Mouse (Mus musculus) spleen, adult 18-20 months (tissue): Measurements from ENCODE around the gene AW551984.

Experiments used
- DNase-seq, 2 experiments: peaks; one replicate each; pipeline ENCODE4 v3.0.0; 2022; ENCODE audit warnings: mixed read lengths in 2 of 2

Gene AW551984

DNA sequence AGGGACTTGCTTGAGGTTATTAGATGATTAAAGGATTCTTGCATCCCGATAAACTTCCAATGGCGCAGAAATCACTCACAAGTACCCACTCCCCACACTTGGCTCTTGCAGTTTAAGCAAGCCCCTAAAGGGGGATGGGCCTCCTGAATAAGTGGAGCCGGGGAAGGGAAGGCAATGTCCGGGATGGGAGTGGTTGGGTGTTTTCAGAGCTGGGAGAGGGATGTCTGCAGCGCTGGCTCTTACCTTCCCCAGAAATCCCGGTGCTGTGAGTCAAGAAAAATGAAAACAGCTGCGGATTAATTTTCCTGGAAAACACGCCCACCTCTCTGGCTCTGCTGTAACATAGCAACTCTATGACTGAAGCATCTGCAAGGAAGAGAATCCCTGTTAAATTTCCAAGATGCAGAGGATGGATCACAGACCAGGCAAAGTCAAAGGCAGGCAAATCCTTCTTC, at the start of gene AW551984:
TSS of gene AW551984 (minus strand) at position 405 of the 455 bp plus-strand sequence.
- no peak for DNase-seq

- DNase-seq, result no peak
These were observed 43.2 kb upstream of the AW551984 start for GRCm38 (mm10) chr9:39647382-39647781.

- DNase-seq, result no peak
These were observed 40.6 kb upstream of the AW551984 start, which contains the start of gene Olfr961 for GRCm38 (mm10) chr9:39644785-39645184. TSS of gene Olfr961 (plus strand) at chr9:39645085.

- no peak for DNase-seq
These were observed 29.9 kb upstream of the AW551984 start for GRCm38 (mm10) chr9:39633913-39634594.

DNA sequence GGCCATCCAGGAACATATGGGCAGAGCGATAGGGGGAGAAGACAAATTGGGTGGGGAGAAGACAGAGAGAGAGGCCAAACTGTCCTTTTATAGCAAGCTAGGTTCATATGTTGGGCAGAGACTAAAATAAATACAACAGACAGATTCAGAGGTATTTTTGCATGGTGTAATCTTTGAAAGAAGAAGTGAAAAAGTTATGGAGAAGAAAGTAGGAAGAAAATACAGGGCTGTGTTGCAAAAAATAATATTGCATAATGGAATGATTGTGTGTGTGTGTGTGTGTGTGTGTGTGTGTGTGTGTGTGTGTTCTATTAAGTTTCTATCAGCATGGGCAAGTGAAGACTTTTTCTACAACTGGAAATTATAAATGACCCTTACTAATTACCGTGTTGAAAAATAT, 24.9 kb upstream of the AW551984 start:
- DNase-seq, result no peak

DNA sequence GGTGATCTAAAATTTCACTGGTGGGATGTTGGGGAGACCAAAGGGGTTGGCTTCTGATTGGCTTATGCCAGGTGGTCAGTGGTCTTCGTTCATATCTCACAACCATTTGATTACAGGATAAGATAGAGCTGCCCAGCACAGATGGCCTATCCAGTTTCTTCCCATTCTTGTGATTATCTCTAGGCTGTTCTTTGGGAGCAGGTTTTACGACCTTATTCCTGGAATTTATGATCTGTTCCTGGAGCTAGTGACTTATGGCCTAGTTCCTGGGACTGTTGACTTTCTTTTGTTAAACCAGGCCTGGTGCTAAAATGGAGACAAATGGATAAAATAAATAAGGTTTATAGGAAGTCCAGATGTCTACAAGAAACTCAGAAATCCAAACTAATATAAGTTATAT, 20.5 kb upstream of the AW551984 start:
- no peak for DNase-seq

GRCm38 (mm10) chr9:39623783-39624182, 19.6 kb upstream of the AW551984 start:
- DNase-seq, result no peak

DNA sequence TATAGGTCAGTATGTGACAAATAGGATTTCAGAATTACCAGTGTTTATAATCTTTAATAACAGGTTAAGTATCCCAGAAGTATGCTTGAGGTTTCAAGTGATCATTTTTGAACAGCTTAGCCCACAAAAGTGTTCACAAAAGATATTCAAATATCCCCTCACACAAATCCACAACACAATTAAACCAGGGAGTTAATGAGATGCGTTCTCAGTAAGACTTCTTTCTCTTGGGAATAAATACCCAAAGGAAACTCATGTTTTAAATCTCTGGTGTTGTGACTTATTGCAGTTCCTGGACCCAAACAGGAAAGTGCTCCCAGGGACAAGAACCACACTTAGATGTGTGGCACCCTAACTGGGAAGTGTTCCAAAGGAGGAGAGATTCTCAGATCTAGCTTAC, 16.9 kb upstream of the AW551984 start, which contains the start of gene Olfr960:
TSS of gene Olfr960 (plus strand) at position 301 of the 400 bp plus-strand sequence.
- no peak for DNase-seq

- DNase-seq, result no peak
These were observed 7.8 kb upstream of the AW551984 start for GRCm38 (mm10) chr9:39611953-39612352.

- DNase-seq, result no peak
These were observed 6.2 kb upstream of the AW551984 start, which contains the start of gene Olfr148 for GRCm38 (mm10) chr9:39610355-39610754. TSS of gene Olfr148 (plus strand) at chr9:39610655.

- DNase-seq, result no peak
These were observed 4.3 kb upstream of the AW551984 start for GRCm38 (mm10) chr9:39608497-39608896.

- no peak for DNase-seq
These were observed 814 bp downstream of the AW551984 start for GRCm38 (mm10) chr9:39603333-39603845.

- DNase-seq, result no peak
These were observed 1.5 kb downstream of the AW551984 start for GRCm38 (mm10) chr9:39602536-39603332.

DNA sequence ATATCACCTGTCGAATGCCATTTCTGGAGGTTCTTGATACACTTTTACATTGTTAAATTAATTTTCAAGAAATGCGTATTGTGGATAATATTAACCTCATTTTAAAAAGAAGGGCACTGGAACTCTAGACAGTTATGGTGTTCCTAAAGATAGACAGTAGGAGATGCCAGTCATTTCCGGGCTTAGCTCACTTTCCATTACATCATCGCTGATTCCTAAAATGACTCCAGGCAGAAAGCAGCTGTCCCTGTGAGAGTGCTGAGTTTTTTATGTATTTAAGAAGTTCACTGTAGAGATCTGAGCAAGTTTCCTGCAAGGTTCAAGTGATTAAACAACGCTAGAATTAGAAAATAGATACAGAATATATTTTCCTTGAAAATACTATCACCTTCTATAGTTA, 27.2 kb downstream of the AW551984 start:
- DNase-seq, result no peak

DNA sequence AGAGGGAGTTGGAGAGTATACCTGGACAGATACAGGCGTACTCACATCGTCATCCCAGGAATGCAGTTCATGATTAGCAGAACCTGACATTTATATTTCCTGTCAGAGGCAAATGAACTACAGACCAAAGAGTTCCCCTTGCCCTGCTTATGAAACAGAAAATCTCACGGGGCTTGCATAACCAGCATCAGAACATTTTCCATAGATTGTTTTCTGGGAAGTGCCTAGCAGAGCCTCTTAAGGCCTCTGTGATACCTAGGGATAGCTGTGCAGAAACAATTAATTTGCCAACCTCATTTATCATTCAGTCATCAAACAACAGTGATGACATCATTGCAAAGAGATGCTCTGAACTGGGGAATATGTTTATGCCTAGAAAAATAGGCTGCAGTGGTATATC, 28.7 kb downstream of the AW551984 start, which contains the start of gene Olfr959:
TSS of gene Olfr959 (minus strand) at position 101 of the 400 bp plus-strand sequence.
- no peak for DNase-seq

- DNase-seq, result no peak
These were observed 45.9 kb downstream of the AW551984 start for GRCm38 (mm10) chr9:39558349-39558647.

DNA sequence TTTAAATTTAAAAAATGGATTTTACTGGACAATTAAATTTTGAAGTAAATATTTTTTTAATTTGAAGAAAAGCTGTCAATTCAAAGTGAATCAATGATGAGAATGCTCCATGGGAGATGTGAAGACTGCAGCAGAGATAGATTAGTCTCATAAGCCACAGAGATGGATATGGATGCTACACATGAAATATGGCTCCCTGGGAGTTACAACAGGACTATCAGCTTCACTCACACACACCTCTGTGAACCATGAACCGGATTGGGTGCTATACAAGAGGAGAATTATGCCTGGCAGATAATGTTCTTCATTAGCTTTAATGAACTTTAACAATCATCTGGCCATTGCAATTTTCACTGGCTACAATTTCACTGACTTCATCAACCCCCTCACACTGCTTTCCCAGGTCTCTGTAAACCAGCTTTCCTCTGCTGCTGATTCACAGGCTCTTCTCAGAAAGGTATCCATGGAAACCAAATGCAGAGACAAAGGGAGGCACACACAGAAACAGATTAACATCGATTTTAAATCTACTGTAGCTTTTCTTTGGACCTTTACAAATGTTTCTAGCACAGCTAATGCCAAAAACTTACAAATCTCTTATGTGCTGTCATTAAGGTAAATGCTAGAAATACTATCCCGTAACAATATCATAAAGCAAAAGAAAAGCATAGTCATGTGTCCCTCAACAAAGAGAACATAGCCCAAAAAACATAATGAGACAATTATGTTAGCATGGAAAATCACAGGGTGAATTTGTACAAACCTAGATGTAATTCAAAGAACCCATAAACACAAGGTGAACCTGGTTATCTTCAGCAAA, 46.5 kb downstream of the AW551984 start:
- no peak for DNase-seq

DNA sequence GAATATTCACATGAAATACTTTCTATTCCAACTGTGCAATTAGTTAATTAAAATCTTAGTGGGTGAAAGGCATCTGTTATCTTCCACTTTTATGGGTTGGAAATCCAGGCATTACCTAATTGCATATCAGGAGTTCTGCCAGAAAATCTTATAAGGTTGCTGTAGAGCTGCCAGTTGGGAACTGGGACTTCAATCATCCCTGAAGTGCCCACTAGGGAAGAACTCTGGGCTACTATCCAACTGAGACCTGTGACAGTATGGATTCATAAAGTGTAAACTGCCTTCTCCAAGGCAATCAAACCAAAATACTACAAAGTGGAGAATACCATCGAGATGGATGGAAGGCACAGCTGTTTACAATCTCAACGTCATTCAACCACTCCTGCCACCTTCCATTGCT, 50.3 kb downstream of the AW551984 start, which contains the start of gene Olfr958:
TSS of gene Olfr958 (minus strand) at position 109 of the 400 bp plus-strand sequence.
- DNase-seq, result no peak

DNA sequence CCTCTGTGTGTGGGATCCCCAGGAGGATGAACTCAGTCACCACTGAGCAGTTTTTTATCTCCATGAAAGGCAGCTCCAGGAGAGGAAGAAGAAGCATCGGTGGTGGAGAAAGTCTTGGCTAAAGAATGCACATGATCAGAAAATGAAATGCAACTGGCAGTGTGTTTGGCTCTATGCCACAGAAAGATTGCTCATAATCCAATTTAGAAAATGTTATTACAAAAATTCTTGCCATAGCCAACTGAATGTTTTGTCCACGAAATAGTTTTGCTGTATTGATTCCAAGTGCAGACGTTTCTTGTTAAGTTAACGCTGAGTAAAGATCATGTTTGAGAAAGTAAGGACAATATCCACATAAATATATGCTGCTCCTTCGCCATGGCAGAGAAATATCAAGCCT, 53.4 kb downstream of the AW551984 start:
- no peak for DNase-seq
